Mouse (Mus musculus) stomach, embryonic 14.5 days (tissue): ENCODE results near the gene Aldh16a1. TPM values are rescaled to one million over a fixed set of nuclear protein-coding genes. Genes with fewer than 3 reads are reported as not detected.
"Not testable (repeated sequence)": the region's sequence is repeated elsewhere in the genome, so short reads cannot be mapped to it uniquely, and the experiment has no call there.

Source experiments
- ATAC-seq: fragments of 200-750 bp; cut with Nextera tagmentation; 2 replicates; pipeline ENCODE4 v1.8.0; 2017; ENCODE audit warnings: low read depth, moderate TSS enrichment; ENCODE audit not compliant: insufficient number of reproducible peaks, insufficient read depth, low FRiP score
- H3K27ac ChIP-seq: fragments of 300-500 bp; sonication (generic); 2 replicates; pipeline ENCODE4 v1.5.1; 2014; ENCODE audit warnings: mild to moderate bottlenecking, low read length, moderate library complexity, mixed read lengths
- H3K27me3 ChIP-seq: fragments of 300-500 bp; sonication (generic); 2 replicates; pipeline ENCODE4 v1.6.1; 2014; ENCODE audit warnings: low read length, control low read depth, mixed read lengths; ENCODE audit not compliant: control insufficient read depth, insufficient read depth
- H3K36me3 ChIP-seq: fragments of 300-500 bp; sonication (generic); 2 replicates; pipeline ENCODE4 v1.6.1; 2014; ENCODE audit warnings: mild to moderate bottlenecking, control low read depth, low read length, moderate library complexity, mixed read lengths; ENCODE audit not compliant: control insufficient read depth, insufficient read depth
- H3K4me1 ChIP-seq: fragments of 300-500 bp; sonication (generic); 2 replicates; pipeline ENCODE4 v1.6.1; 2014; ENCODE audit warnings: low read length, control low read depth, mixed read lengths; ENCODE audit not compliant: control insufficient read depth, insufficient read depth
- H3K4me2 ChIP-seq: fragments of 300-500 bp; sonication (generic); replicated peaks from 2 replicates; pipeline ENCODE4 v1.6.1; 2014; ENCODE audit warnings: low read depth, low read length, control low read depth
- H3K4me3 ChIP-seq: fragments of 300-500 bp; sonication (generic); 2 replicates; pipeline ENCODE4 v1.5.1; 2014; ENCODE audit warnings: low read depth, low read length, control low read depth
- H3K9ac ChIP-seq: fragments of 300-500 bp; sonication (generic); replicated peaks from 2 replicates; pipeline ENCODE4 v1.6.1; 2014; ENCODE audit warnings: low read depth, mild to moderate bottlenecking, control low read depth, low read length, moderate library complexity, mixed read lengths
- H3K9me3 ChIP-seq: fragments of 300-500 bp; sonication (generic); 2 replicates; pipeline ENCODE4 v1.6.1; 2016; ENCODE audit warnings: low read depth, low read length, control low read depth; ENCODE audit not compliant: control insufficient read depth
- WGBS: fragments of 180-500 bp; shearing (Covaris S2); extraction: QIAGEN DNeasy Blood & Tissue Kit; methylation state at CpG from one replicate; pipeline ENCODE4 v1.1.7; 2014; 5-methylcytosine and 5-hydroxymethylcytosine counted together
- polyA plus RNA-seq: library from polyadenylated mRNA; unstranded; fragments of >200 nt; fragmentation: Nextera tagmentation; extraction: Ambion mirVana; gene quantifications from 2 replicates; pipeline ENCODE4 v1.2.1, GENCODE M21; 2014

The Aldh16a1 gene
- polyA plus RNA-seq, 1 experiment from 2014 or later, result 54.1 TPM

DNA sequence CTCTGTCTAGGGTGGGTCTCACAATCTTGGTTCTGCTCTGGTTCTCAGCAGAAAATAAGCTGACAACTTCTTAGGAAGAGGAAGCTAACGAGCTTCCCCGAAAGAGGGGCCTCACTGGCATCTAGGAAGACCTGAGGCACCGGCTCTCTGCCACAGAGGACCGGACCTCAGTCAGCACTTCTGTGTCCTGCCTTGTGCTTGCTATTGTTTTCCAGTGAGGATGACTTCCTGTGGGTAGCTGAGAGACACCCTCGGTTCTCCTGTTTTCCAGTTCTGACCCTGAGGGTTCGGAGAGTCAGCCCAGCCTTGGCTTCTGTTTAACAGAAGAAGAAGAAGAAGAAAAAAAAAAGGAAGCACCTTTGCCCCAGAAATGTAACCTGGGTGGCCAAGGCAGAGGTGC, 56.9 kb downstream of the Aldh16a1 start:
- ATAC-seq, result no peak
- peaks cover 10% of the 10 kb centered on the region; the same call in 1 of the 2 replicates for H3K4me1 ChIP-seq
- no peaks in the 10 kb centered on the region for H3K27me3 ChIP-seq
- no peak overlapping the region for H3K4me3 ChIP-seq
- H3K4me2 ChIP-seq, result no peak overlapping the region
- no peak overlapping the region; the same call in 1 of the 2 replicates for H3K27ac ChIP-seq
- no peaks in the 10 kb centered on the region for H3K9me3 ChIP-seq
- H3K36me3 ChIP-seq, result no peaks in the 10 kb centered on the region
- no peak overlapping the region for H3K9ac ChIP-seq
- 57% methylated on average over 6 of the region's 6 CpGs for WGBS

DNA sequence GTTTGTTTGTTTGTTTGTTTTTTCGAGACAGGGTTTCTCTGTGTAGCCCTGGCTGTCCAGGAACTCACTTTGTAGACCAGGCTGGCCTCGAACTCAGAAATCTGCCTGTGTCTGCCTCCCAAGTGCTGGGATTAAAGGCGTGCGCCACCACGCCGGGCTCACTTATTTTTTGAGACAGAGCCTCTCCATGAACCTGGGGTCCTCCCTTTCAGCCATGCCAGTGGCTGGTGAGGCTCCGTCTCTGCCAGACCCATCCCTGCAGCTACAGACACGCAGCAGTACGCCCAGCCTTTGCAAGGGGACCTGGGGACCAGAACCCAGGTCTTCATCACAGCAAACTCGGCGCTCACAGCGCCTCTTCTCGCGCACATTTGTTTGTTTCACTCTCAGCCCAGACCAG, 58.4 kb downstream of the Aldh16a1 start:
- H3K27ac ChIP-seq, H3K4me3 ChIP-seq, H3K4me2 ChIP-seq, H3K9me3 ChIP-seq, H3K27me3 ChIP-seq, ATAC-seq, H3K4me1 ChIP-seq, H3K36me3 ChIP-seq, H3K9ac ChIP-seq: not testable (repeated sequence)
- 95% methylated on average over 14 of the region's 14 CpGs for WGBS

DNA sequence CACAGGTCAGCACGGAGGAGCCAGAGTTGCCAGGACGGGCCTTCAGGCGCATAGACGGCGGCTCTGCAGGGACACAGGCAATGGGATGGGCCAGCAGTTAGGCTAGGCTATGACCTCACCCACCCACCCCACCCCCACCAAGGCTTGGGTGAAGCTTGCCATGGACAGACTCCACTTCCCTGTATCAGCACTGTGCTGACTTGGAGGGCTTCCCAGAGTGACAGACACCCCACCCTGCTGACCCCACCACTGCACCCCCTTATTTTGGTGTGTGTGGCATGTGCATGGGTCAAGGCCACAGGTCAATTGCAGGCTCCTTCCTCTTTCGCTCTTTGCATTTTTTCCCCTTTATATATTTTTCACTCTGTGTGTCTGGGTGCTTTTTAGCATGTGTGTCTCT, 59.0 kb downstream of the Aldh16a1 start:
- Histone ChIP-seq H3K4me3 (no peak overlapping the region), H3K27me3 (no peaks in the 10 kb centered on the region), H3K27ac (no peak overlapping the region), H3K9ac (no peak overlapping the region), H3K36me3 (no peaks in the 10 kb centered on the region), H3K4me1 (peaks cover 4% of the 10 kb centered on the region; the same call in 1 of the 2 replicates), H3K9me3 (no peaks in the 10 kb centered on the region), H3K4me2 (no peak overlapping the region)
- 84% methylated on average over 6 of the region's 6 CpGs for whole genome bisulfite sequencing
- no peak for ATAC-seq

DNA sequence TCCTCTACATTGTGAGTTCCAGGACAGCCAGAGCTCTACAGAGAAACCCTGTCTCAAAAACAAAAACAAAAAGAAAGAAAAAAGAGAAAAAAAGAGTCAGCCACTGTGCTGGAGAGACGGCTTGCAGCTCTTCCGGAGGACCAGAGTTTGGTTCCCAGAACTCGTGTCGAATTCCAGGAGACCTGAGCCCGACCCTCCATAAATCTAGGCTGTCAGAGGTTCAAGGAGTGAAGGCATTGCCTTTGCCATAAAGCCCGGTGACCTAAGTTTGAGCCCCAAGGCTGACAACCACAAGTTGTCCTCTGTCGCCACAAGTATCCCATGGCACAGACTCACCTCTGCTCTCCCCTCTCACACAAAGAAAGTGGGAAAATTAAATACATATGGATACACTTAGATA, 60.3 kb downstream of the Aldh16a1 start:
- Histone ChIP-seq H3K9me3 (no peaks in the 10 kb centered on the region), H3K4me1 (peaks cover 7% of the 10 kb centered on the region; the same call in 1 of the 2 replicates), H3K36me3 (no peaks in the 10 kb centered on the region), H3K27me3 (no peaks in the 10 kb centered on the region), H3K4me3 (no peak overlapping the region), H3K27ac (no peak overlapping the region), H3K9ac (no peak overlapping the region), H3K4me2 (no peak overlapping the region)
- WGBS, result 26% methylated on average over 7 of the region's 7 CpGs
- ATAC-seq, result no peak

DNA sequence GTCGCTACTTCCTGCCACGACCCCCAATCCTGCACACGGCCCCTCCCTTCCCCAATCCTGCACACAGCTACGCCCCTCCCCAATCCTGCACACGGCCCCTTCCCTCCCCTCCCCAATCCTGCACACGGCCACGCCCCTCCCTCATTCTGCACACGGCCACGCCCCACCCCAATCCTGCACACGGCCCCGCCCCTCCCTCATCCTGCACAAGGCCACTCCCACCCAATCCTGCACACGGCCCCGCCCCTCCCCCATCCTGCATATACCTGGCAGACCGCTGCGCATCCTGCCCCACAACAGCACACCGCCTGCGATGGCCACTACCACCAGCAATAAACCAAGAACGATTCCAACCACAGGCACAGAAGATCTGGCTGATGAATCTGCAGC, 60.9 kb downstream of the Aldh16a1 start:
- H3K27ac ChIP-seq, result peak overlapping the region; percentile 83; the same call in 1 of the 2 replicates
- no peak overlapping the region for H3K4me3 ChIP-seq
- WGBS, result 29% methylated on average over 18 of the region's 18 CpGs
- H3K9ac ChIP-seq, result no peak overlapping the region
- ATAC-seq, result no peak
- H3K9me3 ChIP-seq, result no peaks in the 10 kb centered on the region
- no peaks in the 10 kb centered on the region for H3K27me3 ChIP-seq
- peaks cover 3% of the 10 kb centered on the region; the same call in 1 of the 2 replicates for H3K36me3 ChIP-seq
- peaks cover 7% of the 10 kb centered on the region; the same call in 1 of the 2 replicates for H3K4me1 ChIP-seq
- H3K4me2 ChIP-seq, result no peak overlapping the region

DNA sequence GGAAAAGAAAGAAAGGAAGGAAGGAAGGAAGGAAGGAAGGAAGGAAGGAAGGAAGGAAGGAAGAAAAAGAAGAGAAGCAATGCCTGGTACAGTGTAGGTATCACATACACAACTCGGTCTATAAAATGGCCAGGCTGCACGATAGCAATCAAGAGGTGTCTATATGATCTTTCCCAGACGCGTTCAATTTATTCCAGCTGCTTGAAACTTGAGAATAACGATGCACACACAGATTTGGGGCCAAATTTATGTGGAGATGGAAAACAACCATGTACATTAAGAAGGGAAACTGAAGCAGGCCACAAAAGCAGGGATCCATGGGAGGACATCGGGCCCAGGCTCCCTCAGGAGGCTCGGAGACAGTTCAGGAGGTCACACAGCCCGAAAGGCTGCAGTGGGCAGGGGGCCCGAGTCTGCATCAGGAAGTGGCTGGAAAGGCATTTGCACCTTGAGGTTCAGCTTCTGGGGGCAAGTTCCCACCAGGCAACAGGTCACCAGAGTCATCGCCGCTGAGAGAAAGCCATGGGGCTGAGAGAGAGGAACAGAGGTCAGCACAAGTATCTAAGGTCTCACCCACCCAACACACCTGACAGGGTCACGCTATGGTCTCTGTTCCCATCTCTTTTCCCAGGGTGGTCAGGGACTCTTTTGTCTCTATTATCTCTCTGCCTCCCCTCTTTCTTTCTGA, 61.4 kb downstream of the Aldh16a1 start:
- Histone ChIP-seq H3K4me2 (no peak overlapping the region), H3K27me3 (no peaks in the 10 kb centered on the region), H3K27ac (peak overlapping the region; percentile 83), H3K4me1 (peaks cover 7% of the 10 kb centered on the region; the same call in 1 of the 2 replicates), H3K36me3 (peaks cover 8% of the 10 kb centered on the region), H3K4me3 (no peak overlapping the region), H3K9me3 (no peaks in the 10 kb centered on the region), H3K9ac (no peak overlapping the region)
- no peak for ATAC-seq
- 35% methylated on average over 12 of the region's 12 CpGs for WGBS

DNA sequence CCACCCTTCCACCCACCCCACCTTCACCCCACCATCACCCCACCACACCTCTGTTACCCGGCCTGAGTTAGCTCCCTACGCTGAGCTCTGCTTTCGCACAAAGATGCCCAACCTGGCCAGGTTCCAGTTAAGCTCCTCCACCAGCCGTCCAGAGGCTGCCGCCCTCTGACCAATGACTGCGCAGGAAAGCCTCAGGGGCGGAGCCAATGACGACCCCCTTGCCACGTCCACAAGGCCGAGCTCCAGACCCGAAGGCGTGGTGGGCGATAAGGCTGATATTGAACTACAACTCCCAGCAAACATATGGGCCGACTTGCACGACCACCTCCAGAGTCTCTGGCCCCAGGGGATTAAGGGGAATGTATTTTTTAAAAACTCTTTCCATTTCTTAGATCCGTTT, 62.3 kb downstream of the Aldh16a1 start, which contains the start of gene Rcn3:
TSS of gene Rcn3 (minus strand) at position 174 of the 400 bp plus-strand sequence.
- WGBS, result 0% methylated on average over 16 of the region's 16 CpGs

DNA sequence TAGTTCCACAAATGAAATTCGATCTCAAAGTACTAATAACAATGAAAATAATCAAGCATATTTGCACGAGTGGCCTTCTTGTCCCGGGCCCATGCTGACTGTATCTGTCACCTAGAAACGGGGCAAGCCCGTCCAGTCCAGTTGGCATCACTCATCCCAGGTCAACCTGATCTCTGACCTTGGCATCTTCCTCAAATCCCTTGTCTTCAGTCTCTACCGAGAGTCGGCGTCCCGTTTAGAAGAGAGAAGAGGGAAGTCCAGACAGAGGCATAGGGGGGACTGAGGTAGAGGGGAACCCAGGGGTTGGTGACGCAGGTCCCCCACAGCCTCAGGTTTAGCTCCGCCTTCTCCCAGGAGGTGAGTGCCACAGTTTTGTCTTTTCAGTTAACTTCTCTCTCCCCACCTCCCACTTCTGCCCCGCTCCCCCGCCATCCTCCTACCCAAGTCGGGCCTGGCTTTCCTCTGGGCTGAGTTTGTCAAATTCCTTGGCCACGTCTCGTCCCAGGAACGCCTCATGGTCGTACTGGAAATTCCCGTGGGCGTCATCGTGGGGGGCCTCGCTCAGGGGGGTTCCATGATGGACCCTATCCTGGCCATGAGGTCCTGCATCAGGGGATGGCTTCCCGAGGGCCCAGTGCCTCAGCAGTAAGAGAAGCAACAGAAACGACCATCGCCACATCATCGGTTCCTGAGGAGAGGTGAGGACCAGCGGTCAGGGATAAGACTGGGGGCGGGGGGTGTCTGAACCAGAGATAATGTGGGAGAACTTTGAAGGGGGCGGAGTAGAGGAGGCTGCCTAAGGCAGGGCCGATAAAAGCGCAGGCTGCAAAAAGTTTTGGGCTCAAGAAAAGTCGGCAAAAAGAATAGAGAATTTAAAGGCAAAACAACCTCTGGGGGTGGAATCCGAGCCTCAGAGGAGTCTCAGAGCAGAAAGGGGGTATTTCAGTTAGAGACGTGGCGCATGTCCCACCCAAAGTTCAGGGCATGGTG, 63.1 kb downstream of the Aldh16a1 start:
- no peaks in the 10 kb centered on the region for H3K27me3 ChIP-seq
- H3K4me3 ChIP-seq, result peak overlapping the region; percentile 47
- peaks cover 25% of the 10 kb centered on the region for H3K36me3 ChIP-seq
- peak overlapping the region; percentile 56 for H3K9ac ChIP-seq
- peak; percentile 50 for ATAC-seq
- no peaks in the 10 kb centered on the region for H3K9me3 ChIP-seq
- H3K4me1 ChIP-seq, result peaks cover 7% of the 10 kb centered on the region; the same call in 1 of the 2 replicates
- H3K4me2 ChIP-seq, result peak overlapping the region; percentile 59
- H3K27ac ChIP-seq, result peak overlapping the region; percentile 83
- 9% methylated on average over 35 of the region's 35 CpGs for WGBS

More for the DNA sequence above, 62.3 kb downstream of the Aldh16a1 start, which contains the start of gene Rcn3:
- peak within 1 kb of the TSS; percentile 47 for H3K4me3 ChIP-seq
- ATAC-seq, result peak; percentile 94
- peak within 1 kb of the TSS; percentile 56 for H3K9ac ChIP-seq
- H3K9me3 ChIP-seq, result no peaks in the 10 kb centered on the region
- H3K27me3 ChIP-seq, result no peaks in the 10 kb centered on the region
- peak within 1 kb of the TSS; percentile 83 for H3K27ac ChIP-seq
- H3K4me1 ChIP-seq, result peaks cover 7% of the 10 kb centered on the region; the same call in 1 of the 2 replicates
- peaks cover 18% of the 10 kb centered on the region for H3K36me3 ChIP-seq
- H3K4me2 ChIP-seq, result peak within 1 kb of the TSS; percentile 59
